Mouse (Mus musculus): ENCODE data around the gene Lrfn4. TPM values are rescaled to one million over a fixed set of nuclear protein-coding genes. Genes with fewer than 3 reads are reported as not detected.
A peak's percentile ranks its signal among the peaks of the same experiment; 100 is the strongest.
"Not testable (repeated sequence)": the region's sequence is repeated elsewhere in the genome, so short reads cannot be mapped to it uniquely, and the experiment has no call there.

Lrfn4 gene
- polyA plus RNA-seq, 1 experiment from 2014 or later, result 16.3 TPM

DNA sequence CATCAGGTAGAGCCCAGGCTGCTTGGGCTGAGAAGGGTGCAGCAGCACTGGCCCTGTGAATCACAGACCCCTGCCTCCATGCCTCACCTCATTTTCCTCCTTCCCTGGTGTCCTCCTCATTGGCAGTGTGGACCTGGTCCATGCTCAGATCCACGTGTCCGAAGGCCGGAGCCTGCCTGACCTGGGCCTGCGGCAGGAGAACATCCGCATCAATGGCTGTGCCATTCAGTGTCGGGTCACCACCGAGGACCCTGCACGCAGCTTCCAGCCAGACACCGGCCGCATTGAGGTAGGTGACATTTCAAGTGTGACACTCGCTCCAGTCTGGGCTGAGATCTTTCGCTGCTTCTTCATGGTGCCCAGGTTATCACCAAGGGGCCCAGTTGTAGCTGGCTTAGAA is 8.1 kb downstream of the Lrfn4 start:
- no peaks in the 10 kb centered on the region for H3K4me1 ChIP-seq
- no peaks in the 10 kb centered on the region for H3K9me3 ChIP-seq
- no peak overlapping the region for H3K27ac ChIP-seq
- WGBS, result 95% methylated on average over 12 of the region's 12 CpGs
- H3K27me3 ChIP-seq, result no peaks in the 10 kb centered on the region
- no peak overlapping the region for H3K9ac ChIP-seq
- H3K36me3 ChIP-seq, result peaks cover 17% of the 10 kb centered on the region
- H3K4me2 ChIP-seq (replicated peaks), result no peak overlapping the region
- ATAC-seq (ENCODE audit: insufficient number of reproducible peaks, insufficient read depth, low FRiP score, low TSS enrichment), result no peak
- H3K4me3 ChIP-seq, result no peak overlapping the region

DNA sequence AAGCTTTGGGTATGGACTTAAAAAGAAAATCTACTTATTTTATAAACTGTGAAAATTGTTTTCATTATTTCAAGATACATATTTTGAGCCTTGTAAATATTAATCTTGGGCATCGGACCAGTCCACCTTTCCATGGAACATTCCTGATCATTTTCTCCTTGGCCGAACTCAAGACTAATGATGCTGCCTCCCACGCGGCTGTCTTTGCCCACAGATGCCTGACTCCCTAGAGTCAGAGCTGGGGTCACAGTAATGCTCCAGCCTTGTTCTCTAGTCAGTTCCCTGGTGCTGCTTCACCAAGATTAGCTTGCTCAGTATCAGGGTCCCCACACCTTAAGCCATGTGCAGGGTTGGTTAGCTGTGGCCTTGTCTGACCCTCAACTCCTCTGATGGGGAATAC is 9.8 kb downstream of the Lrfn4 start:
- 87% methylated on average over 4 of the region's 4 CpGs for WGBS
- no peaks in the 10 kb centered on the region for H3K9me3 ChIP-seq
- no peaks in the 10 kb centered on the region for H3K4me1 ChIP-seq
- ATAC-seq (ENCODE audit: insufficient number of reproducible peaks, insufficient read depth, low FRiP score, low TSS enrichment), result no peak
- no peaks in the 10 kb centered on the region for H3K27me3 ChIP-seq
- no peak overlapping the region for H3K9ac ChIP-seq
- no peak overlapping the region for H3K4me3 ChIP-seq
- no peak overlapping the region for H3K4me2 ChIP-seq (replicated peaks)
- H3K27ac ChIP-seq, result no peak overlapping the region
- H3K36me3 ChIP-seq, result no peaks in the 10 kb centered on the region

DNA sequence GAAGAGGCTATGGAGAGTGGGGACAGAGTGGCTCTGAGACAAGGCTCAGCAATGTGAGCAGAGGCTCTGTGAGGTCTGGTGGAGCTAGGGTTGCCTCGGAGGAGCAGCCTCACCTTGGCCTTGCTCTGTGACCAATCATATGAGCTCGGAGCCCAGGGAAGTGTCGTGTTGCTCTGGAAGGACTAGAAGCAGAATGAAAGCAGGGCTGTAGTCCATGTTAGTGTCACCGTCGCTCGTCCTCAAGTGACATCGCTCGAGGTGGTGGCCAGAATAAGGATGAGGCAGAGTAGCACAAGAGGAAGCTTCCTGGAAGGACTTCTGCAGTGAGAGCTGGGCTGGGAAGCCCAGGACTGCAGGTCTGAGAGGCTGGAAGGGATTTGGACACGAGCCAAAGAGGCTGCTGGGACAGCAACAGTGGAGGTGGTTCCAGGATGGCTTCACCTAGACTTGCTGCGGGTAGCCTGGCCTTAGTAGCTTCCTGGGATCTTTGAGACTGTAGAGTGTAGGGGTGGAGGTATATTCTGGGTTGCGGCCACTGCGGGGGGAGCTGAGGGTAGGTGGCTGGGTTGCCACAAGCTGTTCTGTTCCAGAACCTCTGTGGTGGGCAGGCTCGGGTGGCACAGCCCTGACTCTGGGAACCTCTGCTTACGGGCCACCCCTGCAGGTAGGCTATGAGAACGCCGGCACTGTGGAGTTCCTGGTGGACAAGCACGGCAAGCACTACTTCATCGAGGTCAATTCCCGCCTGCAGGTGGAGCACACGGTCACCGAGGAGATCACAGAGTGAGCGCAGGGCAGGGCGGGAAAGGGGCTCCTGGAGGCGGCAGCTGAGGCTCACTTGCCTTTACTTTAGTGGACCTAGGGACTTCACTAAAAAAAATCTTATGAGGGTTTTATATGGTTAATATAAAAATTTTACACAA is 11.4 kb downstream of the Lrfn4 start:
- H3K4me3 ChIP-seq, result no peak overlapping the region
- 0 out of 2 replicates have a peak, but pooled peaks have one; percentile 32 for ATAC-seq (ENCODE audit: insufficient number of reproducible peaks, insufficient read depth, low FRiP score, low TSS enrichment)
- no peaks in the 10 kb centered on the region for H3K9me3 ChIP-seq
- no peak overlapping the region for H3K9ac ChIP-seq
- no peaks in the 10 kb centered on the region for H3K36me3 ChIP-seq
- no peak overlapping the region for H3K4me2 ChIP-seq (replicated peaks)
- H3K27ac ChIP-seq, result no peak overlapping the region
- H3K27me3 ChIP-seq, result no peaks in the 10 kb centered on the region
- no peaks in the 10 kb centered on the region for H3K4me1 ChIP-seq
- WGBS, result 40% methylated on average over 24 of the region's 24 CpGs

DNA sequence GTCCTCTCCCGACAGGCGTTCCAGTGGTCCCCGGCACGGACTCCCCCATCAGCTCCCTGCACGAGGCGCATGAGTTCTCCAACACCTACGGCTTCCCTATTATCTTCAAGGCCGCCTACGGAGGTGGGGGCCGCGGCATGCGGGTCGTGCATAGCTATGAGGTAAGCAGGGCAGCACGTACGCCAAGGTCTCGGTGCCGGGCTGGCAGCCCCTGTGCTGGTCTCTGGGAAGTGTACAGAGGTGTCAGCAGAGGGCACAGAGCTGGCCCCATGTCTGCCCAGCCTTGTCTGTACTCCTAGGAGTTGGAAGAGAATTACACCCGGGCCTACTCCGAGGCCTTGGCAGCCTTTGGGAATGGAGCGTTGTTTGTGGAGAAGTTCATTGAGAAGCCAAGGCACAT is 13.0 kb downstream of the Lrfn4 start:
- no peak overlapping the region for H3K4me3 ChIP-seq
- no peak overlapping the region for H3K4me2 ChIP-seq (replicated peaks)
- H3K9ac ChIP-seq, result no peak overlapping the region
- 90% methylated on average over 20 of the region's 20 CpGs for WGBS
- H3K27ac ChIP-seq, result no peak overlapping the region
- no peaks in the 10 kb centered on the region for H3K27me3 ChIP-seq
- no peaks in the 10 kb centered on the region for H3K4me1 ChIP-seq
- no peak for ATAC-seq (ENCODE audit: insufficient number of reproducible peaks, insufficient read depth, low FRiP score, low TSS enrichment)
- no peaks in the 10 kb centered on the region for H3K36me3 ChIP-seq
- H3K9me3 ChIP-seq, result no peaks in the 10 kb centered on the region

DNA sequence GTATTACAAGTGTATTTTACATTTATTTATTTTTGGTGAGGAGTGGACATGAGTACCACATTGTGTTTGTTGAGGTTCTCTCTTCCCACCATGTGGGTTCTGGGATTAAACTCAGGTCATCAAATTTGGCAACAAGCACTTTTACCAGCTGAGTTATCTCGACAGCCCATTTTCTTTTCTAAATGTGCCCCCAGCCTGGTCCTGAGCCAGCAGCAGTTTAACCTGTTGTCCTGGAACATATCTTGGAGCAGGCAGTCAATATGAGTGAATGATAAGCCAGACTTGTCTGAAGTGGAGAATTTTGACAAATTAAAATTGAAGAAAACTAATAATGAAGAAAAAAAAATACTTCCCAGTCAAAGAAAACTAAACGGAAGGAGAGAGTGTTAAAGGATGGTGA is 19.4 kb downstream of the Lrfn4 start:
- Histone ChIP-seq H3K4me2 (replicated peaks) (no peak overlapping the region), H3K27me3 (no peaks in the 10 kb centered on the region), H3K27ac (no peak overlapping the region), H3K4me3 (no peak overlapping the region), H3K9me3 (no peaks in the 10 kb centered on the region), H3K4me1 (no peaks in the 10 kb centered on the region), H3K36me3 (no peaks in the 10 kb centered on the region), H3K9ac (no peak overlapping the region)
- WGBS, result 80% methylated on average over 2 of the region's 2 CpGs
- no peak for ATAC-seq (ENCODE audit: insufficient number of reproducible peaks, insufficient read depth, low FRiP score, low TSS enrichment)

DNA sequence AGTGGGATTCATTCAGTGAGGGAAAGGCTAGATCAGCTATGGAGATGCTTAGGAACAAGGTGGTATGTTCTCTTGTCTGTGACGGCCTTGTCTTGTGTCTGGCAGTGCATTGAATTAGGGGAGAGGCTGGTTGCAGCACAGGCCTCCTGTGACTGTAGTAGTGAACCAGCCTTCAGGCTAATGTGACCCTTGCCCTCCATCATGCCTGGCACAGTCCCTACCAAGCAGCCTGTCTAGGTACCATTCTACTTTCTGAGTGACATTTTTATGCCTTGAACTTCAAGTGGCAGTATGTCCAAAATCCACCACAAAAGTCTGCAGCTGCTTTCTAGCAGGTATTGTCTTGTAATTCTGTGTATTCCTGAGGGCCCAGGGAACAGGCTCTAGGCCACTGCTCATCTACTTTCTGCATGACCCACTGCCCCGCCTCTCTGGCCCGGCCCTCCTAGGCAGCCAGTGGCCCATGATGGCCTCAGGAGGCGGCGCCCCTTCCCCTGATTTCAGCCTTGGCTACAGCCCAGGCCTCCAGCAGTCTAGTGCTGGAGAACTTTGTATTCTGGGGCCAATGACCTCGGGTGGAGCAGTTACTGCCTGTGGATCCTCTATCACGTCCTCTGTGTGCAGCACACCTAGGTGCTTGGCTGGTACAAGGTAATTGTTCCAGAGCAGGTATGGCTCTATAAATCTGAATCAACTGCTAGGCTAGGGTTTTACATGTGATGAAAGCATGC is 21.5 kb downstream of the Lrfn4 start:
- H3K27me3 ChIP-seq, result no peaks in the 10 kb centered on the region
- ATAC-seq (ENCODE audit: insufficient number of reproducible peaks, insufficient read depth, low FRiP score, low TSS enrichment), result no peak
- WGBS, result 62% methylated on average over 7 of the region's 7 CpGs

DNA sequence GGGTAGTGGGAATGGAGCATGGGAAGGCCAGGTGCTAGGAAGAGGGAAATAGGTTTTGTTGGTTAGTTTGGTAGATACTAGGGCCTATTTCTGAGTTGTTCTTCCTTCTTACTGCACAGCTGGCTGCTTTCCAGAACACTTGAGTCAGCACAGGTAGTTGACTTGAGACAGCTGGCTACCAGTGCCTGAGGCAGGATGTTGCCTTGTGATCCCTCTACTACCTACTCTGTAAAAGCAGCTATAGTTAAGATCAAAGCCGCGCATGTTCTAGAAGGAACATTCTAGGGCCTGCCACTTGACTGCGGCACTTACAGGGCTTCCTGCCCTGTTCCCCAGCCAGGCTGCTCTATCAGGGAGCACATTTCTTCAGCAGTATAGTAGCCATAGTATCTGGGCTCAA is 25.4 kb downstream of the Lrfn4 start:
- H3K4me3 ChIP-seq, result no peak overlapping the region
- no peak overlapping the region for H3K27ac ChIP-seq
- H3K36me3 ChIP-seq, result no peaks in the 10 kb centered on the region
- H3K4me2 ChIP-seq (replicated peaks), result no peak overlapping the region
- no peaks in the 10 kb centered on the region for H3K27me3 ChIP-seq
- WGBS, result 94% methylated on average over 3 of the region's 3 CpGs
- H3K9me3 ChIP-seq, result no peaks in the 10 kb centered on the region
- H3K4me1 ChIP-seq, result no peaks in the 10 kb centered on the region
- ATAC-seq (ENCODE audit: insufficient number of reproducible peaks, insufficient read depth, low FRiP score, low TSS enrichment), result no peak
- H3K9ac ChIP-seq, result no peak overlapping the region

More for the DNA sequence above, 21.5 kb downstream of the Lrfn4 start:
- Histone ChIP-seq H3K4me2 (replicated peaks) (no peak overlapping the region), H3K4me1 (no peaks in the 10 kb centered on the region), H3K36me3 (no peaks in the 10 kb centered on the region), H3K9me3 (no peaks in the 10 kb centered on the region), H3K9ac (no peak overlapping the region), H3K27ac (no peak overlapping the region), H3K4me3 (no peak overlapping the region)

DNA sequence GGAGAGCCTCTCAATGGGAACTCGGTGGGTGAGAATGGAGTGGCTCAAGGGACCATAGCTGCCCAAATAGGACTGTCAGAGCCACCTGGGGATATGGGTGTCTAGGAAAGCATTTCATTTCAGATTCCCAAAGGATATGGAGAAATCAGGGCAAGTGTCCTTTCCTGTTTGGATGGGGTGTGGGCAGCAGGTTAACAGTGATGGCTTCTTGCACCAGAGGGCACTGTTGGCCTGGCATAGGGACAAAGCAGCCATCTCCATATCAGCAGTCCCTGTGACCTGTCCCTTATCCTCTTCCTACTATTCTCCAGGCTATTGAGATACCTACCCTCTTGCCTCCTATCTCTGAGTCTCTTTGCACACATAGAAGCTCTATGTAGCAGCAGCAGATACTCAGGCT is 26.4 kb downstream of the Lrfn4 start:
- Histone ChIP-seq H3K9me3 (no peaks in the 10 kb centered on the region), H3K9ac (no peak overlapping the region), H3K36me3 (no peaks in the 10 kb centered on the region), H3K27ac (no peak overlapping the region), H3K4me3 (no peak overlapping the region), H3K4me2 (replicated peaks) (no peak overlapping the region), H3K4me1 (no peaks in the 10 kb centered on the region), H3K27me3 (no peaks in the 10 kb centered on the region)
- 71% methylated on average over 1 of the region's 1 CpGs for WGBS
- ATAC-seq (ENCODE audit: insufficient number of reproducible peaks, insufficient read depth, low FRiP score, low TSS enrichment), result no peak

DNA sequence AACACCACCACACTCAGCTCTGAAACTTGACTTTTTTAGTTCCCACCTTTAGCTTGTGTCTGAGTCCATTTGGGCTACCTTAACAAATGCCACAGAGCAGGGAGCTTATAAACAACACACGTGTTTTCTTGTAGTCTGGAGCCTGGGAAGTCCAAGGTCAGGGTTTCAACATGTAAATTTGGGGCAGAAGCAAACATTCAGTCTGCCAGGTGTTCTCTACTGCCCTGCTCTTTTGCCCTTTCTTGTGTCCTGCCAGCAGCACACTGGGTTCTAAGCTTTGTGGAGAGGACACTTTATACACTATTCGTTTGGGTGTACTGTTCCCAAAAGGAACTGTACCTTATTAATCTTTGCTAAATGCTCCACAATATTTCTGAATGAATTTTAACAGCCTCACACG is 27.0 kb downstream of the Lrfn4 start:
- Histone ChIP-seq H3K4me2 (replicated peaks) (no peak overlapping the region), H3K27me3 (no peaks in the 10 kb centered on the region), H3K9me3 (no peaks in the 10 kb centered on the region), H3K4me1 (no peaks in the 10 kb centered on the region), H3K9ac (no peak overlapping the region), H3K36me3 (no peaks in the 10 kb centered on the region), H3K27ac (no peak overlapping the region), H3K4me3 (no peak overlapping the region)
- no peak for ATAC-seq (ENCODE audit: insufficient number of reproducible peaks, insufficient read depth, low FRiP score, low TSS enrichment)
- 70% methylated on average over 3 of the region's 3 CpGs for WGBS

DNA sequence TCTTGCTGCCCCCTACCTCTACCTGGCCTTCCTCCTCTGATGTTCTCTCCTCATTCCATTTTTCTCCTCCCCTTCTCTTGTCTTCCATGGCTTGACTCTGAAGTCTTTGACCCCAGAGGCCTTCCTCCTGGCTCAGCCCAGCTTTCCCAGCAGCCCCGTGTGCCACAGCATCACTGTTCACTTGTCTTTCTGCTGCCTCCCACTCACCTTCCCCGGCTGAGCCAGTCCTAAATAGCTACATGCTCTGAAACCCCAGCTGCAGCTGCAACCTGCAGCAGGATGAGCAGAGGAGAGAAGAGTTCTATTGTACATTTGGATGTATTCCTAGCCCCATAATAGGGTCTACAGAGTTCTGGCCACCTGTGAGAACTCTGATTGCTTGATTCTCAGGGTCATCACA is 28.0 kb downstream of the Lrfn4 start:
- Histone ChIP-seq H3K4me3 (no peak overlapping the region), H3K4me1 (no peaks in the 10 kb centered on the region), H3K9me3 (no peaks in the 10 kb centered on the region), H3K27me3 (no peaks in the 10 kb centered on the region), H3K9ac (no peak overlapping the region), H3K4me2 (replicated peaks) (no peak overlapping the region), H3K27ac (no peak overlapping the region), H3K36me3 (no peaks in the 10 kb centered on the region)
- WGBS, result 59% methylated on average over 2 of the region's 2 CpGs
- ATAC-seq (ENCODE audit: insufficient number of reproducible peaks, insufficient read depth, low FRiP score, low TSS enrichment), result no peak

DNA sequence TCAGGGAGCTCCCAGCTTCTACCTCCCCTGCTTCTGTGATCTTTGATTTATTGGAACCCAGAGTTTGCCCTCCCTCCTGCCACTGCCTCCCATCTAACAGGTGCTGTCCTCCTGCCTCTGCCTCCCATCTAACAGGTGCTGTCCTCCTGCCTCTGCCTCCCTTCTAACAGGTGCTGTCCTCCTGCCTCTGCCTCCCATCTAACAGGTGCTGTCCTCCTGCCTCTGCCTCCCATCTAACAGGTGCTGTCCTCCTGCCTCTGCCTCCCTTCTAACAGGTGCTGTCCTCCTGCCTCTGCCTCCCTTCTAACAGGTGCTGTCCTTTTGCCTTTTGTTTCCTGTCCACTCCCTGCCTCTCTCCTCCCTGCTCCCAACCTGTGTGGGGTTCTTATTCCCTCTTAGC is 28.7 kb downstream of the Lrfn4 start:
- not testable (repeated sequence) for ATAC-seq (ENCODE audit: insufficient number of reproducible peaks, insufficient read depth, low FRiP score, low TSS enrichment); H3K4me1 ChIP-seq; H3K27ac ChIP-seq

DNA sequence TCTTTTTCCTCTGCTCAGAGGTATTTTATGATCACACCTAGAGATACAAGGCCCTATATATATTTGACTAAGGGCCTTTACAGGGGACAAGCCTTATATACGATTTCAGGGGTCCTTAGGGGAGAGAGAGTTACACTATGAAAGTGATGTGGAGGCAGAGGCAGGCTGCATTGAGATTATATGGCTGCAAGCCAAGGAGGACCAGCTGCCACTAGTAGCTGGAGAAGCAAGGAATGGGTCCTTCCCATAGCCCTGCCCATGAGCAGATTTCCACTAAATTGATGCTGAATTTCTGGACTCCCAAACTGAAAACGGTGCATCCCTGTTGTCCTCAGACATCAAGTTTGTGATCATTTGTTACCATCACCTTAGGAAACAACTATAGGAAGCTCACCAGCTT is 31.6 kb downstream of the Lrfn4 start:
- 74% methylated on average over 2 of the region's 2 CpGs for WGBS
- H3K36me3 ChIP-seq, result no peaks in the 10 kb centered on the region
- no peaks in the 10 kb centered on the region for H3K27me3 ChIP-seq
- no peak overlapping the region for H3K9ac ChIP-seq
- no peaks in the 10 kb centered on the region for H3K4me1 ChIP-seq
- H3K27ac ChIP-seq, result no peak overlapping the region
- no peak overlapping the region for H3K4me3 ChIP-seq
- H3K4me2 ChIP-seq (replicated peaks), result no peak overlapping the region
- no peak for ATAC-seq (ENCODE audit: insufficient number of reproducible peaks, insufficient read depth, low FRiP score, low TSS enrichment)
- H3K9me3 ChIP-seq, result no peaks in the 10 kb centered on the region

More for the DNA sequence above, 28.7 kb downstream of the Lrfn4 start:
- not testable (repeated sequence) for H3K9ac ChIP-seq; H3K36me3 ChIP-seq; H3K4me2 ChIP-seq (replicated peaks); H3K9me3 ChIP-seq; H3K4me3 ChIP-seq; H3K27me3 ChIP-seq

All from embryonic facial prominence, embryonic 12.5 days (tissue).